Mouse (Mus musculus): ENCODE measurements around the gene Ndufa10.

Gene Ndufa10

GRCm38 (mm10) chr1:92431420-92431819 lies 42.2 kb downstream of the Ndufa10 start:
- no peak for DNase-seq (ENCODE audit: extremely low spot score, low spot score)

- DNase-seq (ENCODE audit: extremely low spot score, low spot score), result no peak
Measured at GRCm38 (mm10) chr1:92430991-92431390, 42.7 kb downstream of the Ndufa10 start.

GRCm38 (mm10) chr1:92424714-92425113 lies 48.9 kb downstream of the Ndufa10 start:
- no peak for DNase-seq (ENCODE audit: extremely low spot score, low spot score)

DNA sequence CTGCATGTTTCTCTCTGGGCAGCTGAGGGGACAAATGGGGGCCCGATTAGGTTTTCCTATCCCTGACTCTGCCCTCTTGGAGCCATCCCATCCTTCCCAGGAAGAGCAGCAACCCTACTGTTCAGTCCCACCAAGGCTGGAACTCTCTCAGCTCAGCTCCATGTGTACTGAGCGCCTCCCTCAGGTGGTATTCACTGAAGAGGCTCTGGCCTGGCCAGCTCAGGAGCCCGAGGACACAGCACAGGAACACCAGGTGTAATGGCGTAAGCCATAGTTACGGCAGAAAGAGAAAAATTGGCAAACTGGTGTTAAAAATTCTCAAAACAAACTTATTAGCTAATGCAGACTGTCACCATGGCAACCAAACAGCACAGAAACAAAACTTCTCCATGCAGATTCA lies 68.5 kb downstream of the Ndufa10 start:
- DNase-seq (ENCODE audit: extremely low spot score, low spot score), result no peak

DNA sequence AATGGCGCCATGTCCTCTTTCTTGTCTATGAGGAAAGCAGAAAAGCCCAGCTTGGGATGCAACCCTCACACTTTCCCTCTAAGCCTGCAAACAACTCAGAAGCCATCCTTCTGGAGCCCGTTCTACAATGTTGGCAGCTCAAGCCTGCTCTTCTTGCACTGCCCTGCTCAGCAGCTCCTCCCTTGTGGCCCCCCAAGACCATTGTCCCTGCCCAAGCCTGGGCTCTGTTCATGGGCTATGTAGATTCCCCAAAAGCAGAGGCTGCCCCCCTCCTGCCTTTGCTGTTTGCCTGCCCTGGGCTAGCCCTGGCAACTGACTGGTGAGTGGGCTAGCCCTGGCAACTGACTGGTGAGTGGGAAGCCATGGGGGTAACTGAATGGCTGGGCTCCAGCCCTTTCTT lies 73.1 kb downstream of the Ndufa10 start:
- DNase-seq (ENCODE audit: extremely low spot score, low spot score), result no peak

DNA sequence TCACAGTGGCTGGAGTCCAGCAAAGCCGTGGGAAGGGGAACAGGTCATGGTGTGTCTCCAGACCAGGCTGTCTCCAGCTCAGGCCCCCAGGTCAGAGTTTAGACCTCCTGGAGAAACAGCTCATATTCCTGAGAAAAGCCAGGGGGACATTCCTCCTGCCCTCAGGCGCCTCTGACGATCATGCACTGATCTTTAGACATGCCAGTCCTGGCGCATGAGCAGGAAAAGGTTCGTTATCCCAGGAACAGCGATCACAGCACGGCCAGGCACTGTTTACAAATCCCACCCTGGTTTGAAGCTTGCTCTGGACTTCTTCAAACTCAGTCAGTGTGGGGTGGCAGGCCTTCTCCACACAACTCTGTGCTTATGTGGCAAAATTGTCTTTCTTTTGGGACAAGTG lies 75.1 kb downstream of the Ndufa10 start:
- no peak for DNase-seq (ENCODE audit: extremely low spot score, low spot score)

- DNase-seq (ENCODE audit: extremely low spot score, low spot score), result no peak
Measured at GRCm38 (mm10) chr1:92397511-92398051, 76.1 kb downstream of the Ndufa10 start.

DNA sequence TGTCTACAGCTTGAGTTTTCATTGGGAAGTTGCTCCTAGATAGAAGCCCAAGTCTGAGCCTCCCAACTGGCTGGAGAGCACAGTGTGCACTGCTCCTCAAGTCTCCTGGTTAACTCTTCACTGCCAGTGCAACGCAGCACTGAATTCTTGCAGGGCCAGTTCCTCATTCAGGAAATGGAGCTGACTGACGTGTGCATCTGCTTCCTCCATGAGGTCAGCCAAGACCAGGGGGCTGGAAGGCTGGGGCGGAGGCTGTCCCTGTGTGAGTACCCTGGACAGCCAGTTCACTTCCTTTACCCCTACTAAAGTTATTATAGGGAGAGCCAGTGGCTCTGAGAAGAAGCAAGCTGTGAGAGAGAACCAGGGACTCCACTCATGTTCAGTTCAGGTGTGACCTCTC lies 79.4 kb downstream of the Ndufa10 start:
- DNase-seq (ENCODE audit: extremely low spot score, low spot score), result no peak

GRCm38 (mm10) chr1:92393166-92393565 lies 80.5 kb downstream of the Ndufa10 start:
- DNase-seq (ENCODE audit: extremely low spot score, low spot score), result no peak
